Mouse (Mus musculus) cerebellum, adult 11 months (tissue): ENCODE measurements around the gene Hmga2.
A peak's percentile ranks its signal among the peaks of the same experiment; 100 is the strongest.
"Not testable (repeated sequence)": the region's sequence is repeated elsewhere in the genome, so short reads cannot be mapped to it uniquely, and the experiment has no call there.

Experiments used
- DNase-seq: peaks from one replicate; pipeline ENCODE4 v3.0.0; 2022

Hmga2 gene

GRCm38 (mm10) chr10:120390912-120391835 lies 85.1 kb downstream of the Hmga2 start:
- no peak for DNase-seq

DNA sequence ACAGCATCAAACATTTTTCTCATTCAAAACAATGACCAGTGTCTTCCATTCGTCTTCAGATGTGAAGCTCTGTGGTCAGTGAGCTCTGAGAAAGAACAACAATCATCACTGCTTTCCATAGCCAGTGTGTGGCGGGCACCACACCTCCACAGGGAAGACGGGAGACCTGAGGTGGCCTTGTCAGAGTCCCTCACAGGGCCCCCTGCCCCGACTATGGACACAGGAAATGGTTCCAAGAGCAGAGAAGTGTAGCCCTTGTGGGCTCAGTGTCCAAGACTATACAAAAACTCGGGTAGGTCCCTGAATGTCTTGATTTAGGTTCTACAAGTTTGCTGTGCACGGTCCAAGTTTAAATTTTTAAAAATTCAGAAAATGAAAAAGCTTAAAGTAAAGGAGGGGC lies 86.6 kb downstream of the Hmga2 start:
- no peak for DNase-seq

DNA sequence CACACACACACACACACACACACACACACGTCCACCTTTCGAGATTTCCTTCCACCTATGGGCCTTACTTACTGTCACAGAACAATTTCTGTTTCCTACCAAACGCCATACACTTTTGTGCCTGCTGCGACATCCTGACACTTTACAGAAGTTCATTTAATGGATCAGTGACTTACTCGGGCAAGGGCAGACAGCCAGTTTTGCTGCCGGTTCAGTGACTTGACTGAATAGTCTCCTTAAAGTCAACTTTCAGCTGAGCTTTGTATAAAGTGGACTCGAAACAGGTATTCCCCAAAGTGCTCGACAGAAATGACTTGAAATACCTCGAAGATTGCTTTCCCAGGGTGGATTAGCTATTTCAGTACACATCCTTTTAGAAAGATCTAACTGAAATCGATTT lies 87.3 kb downstream of the Hmga2 start:
- no peak for DNase-seq

- DNase-seq: no peak
Measured at GRCm38 (mm10) chr10:120388400-120388871, 87.8 kb downstream of the Hmga2 start.

DNA sequence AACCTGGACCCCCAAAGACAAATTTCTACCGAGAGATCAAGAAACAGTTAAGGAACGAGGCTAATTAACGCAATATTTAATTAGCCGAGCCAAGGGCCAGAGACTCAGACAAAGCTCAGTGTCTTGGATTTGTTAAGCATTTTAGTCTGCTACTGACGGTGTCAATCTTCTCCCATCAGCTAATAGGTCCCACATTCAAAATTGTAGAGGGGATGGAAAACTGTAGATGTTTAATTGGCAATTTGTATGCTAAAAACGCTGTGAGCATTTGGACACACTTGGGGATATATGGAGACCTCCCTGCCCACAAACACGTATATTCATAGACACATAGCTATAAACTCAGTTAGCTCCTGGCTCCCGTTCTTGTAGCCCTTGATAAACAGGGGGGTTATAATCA lies 89.2 kb downstream of the Hmga2 start:
- DNase-seq: no peak

GRCm38 (mm10) chr10:120384797-120385600 lies 91.3 kb downstream of the Hmga2 start:
- no peak for DNase-seq

- DNase-seq: no peak
Measured at GRCm38 (mm10) chr10:120384040-120384439, 92.2 kb downstream of the Hmga2 start.

DNA sequence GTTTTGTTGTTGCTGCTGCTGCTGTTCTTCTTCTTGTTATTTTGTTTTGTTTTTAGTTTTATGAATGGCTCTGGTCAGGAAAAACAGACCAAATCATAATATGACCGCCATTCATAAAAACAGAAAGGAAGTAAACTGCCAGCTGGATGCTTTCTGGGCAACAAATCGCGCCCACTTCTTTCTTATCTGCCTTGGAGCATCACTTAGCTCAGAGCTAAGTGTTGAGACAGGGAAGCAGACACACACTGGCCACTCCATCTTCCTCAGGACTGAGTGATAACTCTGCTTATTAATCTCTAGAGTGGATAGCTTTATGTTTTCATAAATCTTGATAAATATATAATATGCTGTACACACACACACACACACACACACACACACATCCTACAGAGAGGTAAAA lies 98.5 kb downstream of the Hmga2 start:
- DNase-seq: no peak

DNA sequence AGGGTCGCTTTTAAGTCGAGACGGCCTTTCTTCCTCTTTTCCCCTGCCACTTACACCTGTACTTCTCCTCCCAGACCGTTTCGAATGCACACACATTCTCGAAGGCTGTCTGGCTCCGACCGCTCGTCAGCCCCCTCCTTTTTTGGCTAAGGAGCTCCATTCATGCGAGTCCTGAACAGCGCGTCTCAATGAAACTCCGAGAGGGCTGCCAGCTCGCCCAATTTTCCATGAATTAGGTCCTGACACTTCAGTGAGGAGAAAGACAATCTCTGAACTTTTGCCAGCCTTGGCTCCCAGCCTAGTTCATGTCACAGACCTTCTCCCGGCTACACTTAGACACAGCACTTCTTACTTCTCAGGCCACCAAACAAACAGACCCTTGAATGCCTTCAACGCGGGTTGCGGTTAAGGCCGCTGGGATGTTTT lies 98.9 kb downstream of the Hmga2 start:
- DNase-seq: peak; percentile 34

DNA sequence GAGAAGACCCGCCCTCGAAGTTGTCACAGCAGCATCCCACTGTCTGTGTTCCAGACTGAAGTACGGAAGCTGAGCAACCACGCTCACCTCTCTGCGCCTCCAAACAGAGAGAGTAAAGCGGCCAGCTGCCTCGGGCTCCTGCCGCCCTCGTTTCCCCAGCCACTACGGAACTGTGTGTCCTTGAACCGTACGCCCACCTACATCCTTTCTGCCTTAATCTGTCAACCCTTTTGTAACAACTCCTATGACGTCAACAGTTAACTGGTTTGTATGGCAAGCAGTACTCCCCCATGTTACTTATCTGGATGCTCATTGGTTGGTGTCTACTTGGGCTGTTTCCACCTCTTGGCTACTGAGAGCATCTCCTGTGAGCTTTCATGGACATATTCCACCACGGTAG lies 100.8 kb downstream of the Hmga2 start:
- no peak for DNase-seq

GRCm38 (mm10) chr10:120371215-120371614 lies 105.1 kb downstream of the Hmga2 start:
- no peak for DNase-seq

GRCm38 (mm10) chr10:120369187-120369805 lies 107.0 kb downstream of the Hmga2 start:
- no peak for DNase-seq

- not testable (repeated sequence) for DNase-seq
Measured at GRCm38 (mm10) chr10:120366173-120366592, 110.1 kb downstream of the Hmga2 start.

DNA sequence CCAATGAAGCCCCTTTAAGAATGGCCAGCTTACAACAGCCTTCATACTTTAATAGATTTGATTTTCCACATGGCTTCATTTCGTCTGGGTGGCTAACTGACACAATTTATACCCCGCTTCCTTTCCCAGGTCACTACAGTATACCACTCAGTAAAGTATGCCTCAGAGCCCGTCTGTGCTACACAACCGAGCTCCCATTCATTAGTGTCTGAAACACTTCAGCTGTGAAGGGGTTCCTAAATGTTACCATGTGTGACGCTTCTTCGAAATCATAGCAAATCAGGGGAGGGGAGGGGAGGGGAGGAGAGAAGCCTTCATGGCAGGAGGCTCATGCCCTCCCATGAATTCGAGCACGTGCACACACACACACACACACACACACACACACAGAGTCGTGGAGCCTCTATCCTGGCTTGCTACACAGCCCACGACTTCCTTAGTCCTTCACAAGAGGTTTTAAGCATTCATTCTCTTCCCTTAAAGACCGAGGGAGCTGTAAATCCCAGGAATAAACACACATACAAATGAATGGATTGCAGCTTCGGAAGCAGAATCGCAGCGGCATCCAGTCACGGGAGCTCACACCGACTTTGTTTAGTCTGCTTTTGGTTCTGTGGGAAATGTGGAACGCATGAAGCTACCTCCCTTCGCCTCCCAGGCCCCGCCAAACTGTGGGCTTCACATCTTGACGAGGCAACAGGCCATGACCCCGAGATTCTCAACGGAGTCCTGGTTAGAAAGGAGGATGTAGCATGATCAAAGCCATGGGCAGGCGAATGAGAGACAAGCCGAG lies 110.7 kb downstream of the Hmga2 start:
- no peak for DNase-seq

DNA sequence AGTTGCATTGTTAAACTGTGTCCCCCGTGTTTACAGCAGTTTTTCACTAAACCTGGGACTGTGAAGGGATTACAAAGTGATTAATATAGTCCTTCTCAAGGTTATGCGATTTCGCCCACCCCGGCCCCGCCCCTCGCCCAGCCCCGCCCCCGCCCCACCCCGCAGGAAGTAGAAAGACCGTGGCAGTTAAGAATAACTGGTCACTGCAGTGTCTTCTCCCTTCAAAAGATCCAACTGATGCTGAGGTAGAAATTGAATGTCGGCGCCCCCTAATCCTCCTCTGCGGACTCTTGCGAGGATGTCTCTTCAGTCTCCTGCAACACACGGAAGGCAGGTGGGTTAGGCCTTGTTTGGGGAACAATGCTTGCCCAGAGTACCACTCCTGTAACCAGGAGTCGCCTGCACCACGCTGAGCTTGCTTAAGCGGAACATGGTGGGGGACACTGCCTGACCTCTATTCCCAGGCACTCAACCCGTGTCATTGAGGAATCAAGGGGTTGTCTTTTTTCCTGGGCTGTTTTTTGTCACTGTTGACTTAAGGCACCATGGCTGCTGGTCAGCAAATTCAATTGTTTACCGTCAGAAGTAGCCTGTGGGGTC lies 112.2 kb downstream of the Hmga2 start:
- DNase-seq: no peak

DNA sequence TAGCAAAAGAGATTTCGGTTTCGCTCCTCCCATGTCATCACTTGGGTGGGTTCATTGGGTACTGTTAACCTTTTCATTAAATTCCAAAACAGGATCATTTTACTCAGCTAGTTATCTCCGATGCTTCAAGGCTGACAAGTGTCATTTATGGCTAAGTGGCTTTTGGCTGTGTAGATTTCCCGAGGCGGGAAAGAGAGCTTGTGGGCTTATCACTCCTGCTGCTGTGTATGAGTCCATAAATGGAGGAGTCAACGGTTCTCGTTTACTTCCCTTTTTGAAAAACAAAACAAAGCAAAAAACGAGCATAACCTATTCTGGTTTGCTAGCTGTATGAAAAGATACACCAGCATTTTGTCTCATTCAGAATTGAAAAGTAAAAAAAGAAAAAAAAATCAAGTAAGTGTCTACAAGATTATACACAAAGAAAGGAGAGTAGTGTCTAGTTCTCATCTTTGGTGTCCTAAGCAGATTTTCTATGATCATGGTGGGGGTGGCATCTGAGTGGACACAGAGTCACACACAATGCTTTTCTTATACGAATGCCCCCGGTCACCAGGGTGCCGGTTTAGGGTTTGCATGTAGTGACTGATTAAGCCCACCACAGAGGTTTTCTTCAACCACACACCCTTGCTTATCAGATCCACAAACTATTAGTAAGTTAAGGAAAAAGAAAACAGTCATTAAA lies 112.8 kb downstream of the Hmga2 start:
- DNase-seq: not testable (repeated sequence)

GRCm38 (mm10) chr10:120354523-120355030 lies 121.7 kb downstream of the Hmga2 start:
- no peak for DNase-seq

DNA sequence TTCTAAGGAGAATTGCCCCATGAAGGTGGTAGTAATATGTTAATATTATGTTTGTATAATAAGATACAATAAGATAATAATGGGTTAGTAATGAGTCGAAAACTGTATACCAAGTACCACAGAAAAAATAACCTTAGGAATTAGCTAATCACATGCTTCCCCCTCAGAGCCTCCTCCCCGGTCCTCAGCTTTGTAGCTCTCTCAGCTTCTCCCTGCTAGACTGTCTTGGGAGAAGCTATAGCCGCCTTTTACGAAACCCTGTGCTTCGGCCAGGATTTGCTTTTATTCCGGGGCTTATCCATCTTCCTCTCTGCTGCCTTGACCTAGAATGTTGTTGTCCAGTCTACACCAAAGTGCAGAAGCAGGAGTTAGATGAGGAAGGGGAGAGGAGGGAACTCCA lies 130.9 kb downstream of the Hmga2 start:
- DNase-seq: no peak

- DNase-seq: no peak
Measured at GRCm38 (mm10) chr10:120344558-120345318, 131.5 kb downstream of the Hmga2 start.

GRCm38 (mm10) chr10:120339906-120340305 lies 136.4 kb downstream of the Hmga2 start:
- DNase-seq: not testable (repeated sequence)
